Mouse (Mus musculus): Measurements from ENCODE around the gene Acr. TPM values are rescaled to one million over a fixed set of nuclear protein-coding genes. Genes with fewer than 3 reads are reported as not detected.

The Acr gene
- total and polyA plus RNA-seq, 3 experiments = not detected

DNA sequence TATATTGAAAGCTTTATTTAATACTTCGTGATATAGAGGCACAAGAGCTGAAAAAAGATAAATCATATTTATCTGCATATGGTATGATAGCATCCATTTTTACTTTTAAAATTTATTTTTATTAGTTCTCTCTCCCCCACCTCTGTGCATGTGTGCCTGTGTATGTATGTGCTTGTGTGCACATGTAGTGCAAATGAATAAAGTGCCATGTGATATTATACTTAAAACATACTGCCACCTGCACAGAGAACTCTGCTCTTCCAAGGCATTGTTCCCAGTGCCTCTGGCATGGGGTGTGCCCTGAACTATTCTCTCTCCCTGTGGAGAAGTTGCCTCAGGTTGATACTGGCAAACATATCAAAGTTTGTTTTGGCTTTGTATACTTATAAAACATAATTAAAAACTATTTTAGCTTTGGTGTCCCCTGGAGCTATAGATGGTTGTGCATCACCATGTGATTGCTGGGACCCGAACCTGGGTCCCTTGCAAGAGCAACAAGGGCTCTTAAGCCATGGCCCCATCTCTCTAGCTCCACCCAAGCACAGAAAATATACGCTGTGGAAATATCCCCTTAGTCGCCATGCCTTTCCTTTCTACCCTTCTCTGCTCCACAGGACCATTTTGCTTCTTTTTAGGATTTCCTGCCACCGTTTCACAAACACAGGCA, 55.0 kb downstream of the Acr start:
- dilution Hi-C loops (cut with MboI; ENCODE audit: extremely low pct_ligation_motif_present, extremely low pct_unique_long_range_greater_than_20kb, low sequenced_read_pairs) = no loop called here
- DNase-seq (ENCODE audit: extremely low read depth) = no peak

DNA sequence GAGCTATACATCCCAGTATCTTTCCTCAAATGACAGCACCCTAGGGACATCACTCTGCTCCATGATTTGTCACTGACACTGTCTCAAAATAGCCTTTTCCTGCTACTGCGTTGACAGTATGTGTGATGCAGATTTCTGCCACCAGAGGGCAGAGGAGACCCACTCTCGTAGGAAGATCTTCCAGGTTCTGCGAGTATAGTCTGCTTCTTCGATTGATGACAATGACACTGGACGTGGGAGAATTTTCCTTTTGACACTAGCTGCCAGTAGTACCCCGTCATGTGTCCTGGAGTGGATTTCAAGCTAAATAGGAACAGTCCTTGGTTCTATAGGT, 55.5 kb downstream of the Acr start:
- Histone ChIP-seq H3K9me3 (replicated peaks; ENCODE audit: low read length) (peaks cover 13% of the 10 kb centered on the region), H3K79me2 (replicated peaks; ENCODE audit: control insufficient read depth, extremely low read depth, insufficient read depth, poor library complexity, severe bottlenecking) (no peaks in the 10 kb centered on the region), H3K27ac (ENCODE audit: insufficient read depth, low read depth) (no peak overlapping the region), H3K27me3 (replicated peaks) (no peaks in the 10 kb centered on the region), H3K4me2 (ENCODE audit: insufficient read depth, low read depth, poor library complexity, severe bottlenecking) (no peak overlapping the region), H3K9ac (ENCODE audit: insufficient read depth, low read depth) (no peak overlapping the region), H3K36me3 (replicated peaks in 1 of 2; ENCODE audit: control insufficient read depth in 1 of 2, insufficient read depth in 1 of 2, low read length in 1 of 2) (no peaks in the 10 kb centered on the region), H3K4me3 (replicated peaks in 1 of 3; ENCODE audit: low read depth in 2 of 3, low read length in 2 of 3, poor library complexity in 1 of 3) (no peak overlapping the region), H3K4me1 (ENCODE audit: control insufficient read depth in 1 of 2, insufficient read depth in 2 of 2) (no peaks in the 10 kb centered on the region)
- dilution Hi-C loops (cut with MboI; ENCODE audit: extremely low pct_ligation_motif_present, extremely low pct_unique_long_range_greater_than_20kb, low sequenced_read_pairs) = no loop called here
- peak; percentile 45 for DNase-seq (ENCODE audit: extremely low read depth)
- in situ Hi-C loops (cut with MboI; ENCODE audit: low pct_ligation_motif_present, low pct_unique_long_range_greater_than_20kb, low sequenced_read_pairs) = loop anchor here (25.0 kb wide), 1 partner anchor 589 kb away; the partner anchor contains the start of gene Alg10b
- no peak for TF ChIP-seq JUND (conservative IDR thresholded peaks at IDR 0.05; ENCODE audit: low read depth, low read length)
- TF ChIP-seq ZKSCAN1 (IDR thresholded peaks at IDR 0.05; ENCODE audit: borderline replicate concordance, low read depth, low read length) = no peak
- TF ChIP-seq NELFE (IDR thresholded peaks at IDR 0.05; ENCODE audit: low read depth, low read length) = no peak
- TF ChIP-seq SMC3 (IDR thresholded peaks at IDR 0.05; ENCODE audit: low read depth, low read length) = peak; percentile 69
- TF ChIP-seq NRF1 (IDR thresholded peaks at IDR 0.05; ENCODE audit: low read depth, low read length) = no peak
- no peak for TF ChIP-seq TBP (conservative IDR thresholded peaks at IDR 0.05; ENCODE audit: low read depth, low read length)
- TF ChIP-seq GABPA (IDR thresholded peaks at IDR 0.05; ENCODE audit: insufficient replicate concordance, low read depth, low read length) = no peak
- peak; percentile 82 to 85 for TF ChIP-seq CTCF (conservative IDR thresholded peaks at IDR 0.05 in 1 of 2, IDR thresholded peaks at IDR 0.05 in 1 of 2; ENCODE audit: low read depth in 2 of 2, low read length in 2 of 2)
- no peak for TF ChIP-seq USF1 (IDR thresholded peaks at IDR 0.05; ENCODE audit: low read depth, low read length)
- no peak for TF ChIP-seq JUN (IDR thresholded peaks at IDR 0.05; ENCODE audit: insufficient read depth, low read depth, low read length)
- TF ChIP-seq IRF4 (IDR thresholded peaks at IDR 0.05; ENCODE audit: low read depth, low read length) = no peak
- no peak for TF ChIP-seq MAFK (IDR thresholded peaks at IDR 0.05; ENCODE audit: insufficient replicate concordance, low read length)
- no peak for TF ChIP-seq ETS1 (conservative IDR thresholded peaks at IDR 0.05; ENCODE audit: low read depth, low read length)
- no peak for TF ChIP-seq EP300 (IDR thresholded peaks at IDR 0.05; ENCODE audit: low read length)
- TF ChIP-seq MXI1 (IDR thresholded peaks at IDR 0.05; ENCODE audit: low read depth, low read length) = no peak
- TF ChIP-seq MEF2A (IDR thresholded peaks at IDR 0.05; ENCODE audit: borderline replicate concordance, low read depth, low read length) = no peak
- no peak for TF ChIP-seq E2F4 (IDR thresholded peaks at IDR 0.05; ENCODE audit: insufficient replicate concordance, low read depth, low read length)
- TF ChIP-seq UBTF (IDR thresholded peaks at IDR 0.05; ENCODE audit: low read depth, low read length) = no peak
- peak; percentile 76 for TF ChIP-seq RAD21 (IDR thresholded peaks at IDR 0.05; ENCODE audit: low read depth, low read length)

More for the DNA sequence above, 55.0 kb downstream of the Acr start:
- no peak overlapping the region for H3K9ac ChIP-seq (ENCODE audit: insufficient read depth, low read depth)
- no peak overlapping the region for H3K4me2 ChIP-seq (ENCODE audit: insufficient read depth, low read depth, poor library complexity, severe bottlenecking)
- no peaks in the 10 kb centered on the region for H3K36me3 ChIP-seq (replicated peaks in 1 of 2; ENCODE audit: control insufficient read depth in 1 of 2, insufficient read depth in 1 of 2, low read length in 1 of 2)
- TF ChIP-seq EP300 (IDR thresholded peaks at IDR 0.05; ENCODE audit: low read length) (no peak), BHLHE40 (IDR thresholded peaks at IDR 0.05; ENCODE audit: low read depth, low read length) (no peak), GABPA (IDR thresholded peaks at IDR 0.05; ENCODE audit: insufficient replicate concordance, low read depth, low read length) (no peak), IRF4 (IDR thresholded peaks at IDR 0.05; ENCODE audit: low read depth, low read length) (no peak), MEF2A (IDR thresholded peaks at IDR 0.05; ENCODE audit: borderline replicate concordance, low read depth, low read length) (no peak), ZKSCAN1 (IDR thresholded peaks at IDR 0.05; ENCODE audit: borderline replicate concordance, low read depth, low read length) (no peak), USF1 (IDR thresholded peaks at IDR 0.05; ENCODE audit: low read depth, low read length) (no peak), RCOR1 (conservative IDR thresholded peaks at IDR 0.05; ENCODE audit: low read depth, low read length) (no peak), MXI1 (IDR thresholded peaks at IDR 0.05; ENCODE audit: low read depth, low read length) (no peak)
- no peaks in the 10 kb centered on the region for H3K27me3 ChIP-seq (replicated peaks)
- H3K4me1 ChIP-seq (ENCODE audit: control insufficient read depth in 1 of 2, insufficient read depth in 2 of 2) = no peaks in the 10 kb centered on the region
- in situ Hi-C loops (cut with MboI; ENCODE audit: low pct_ligation_motif_present, low pct_unique_long_range_greater_than_20kb, low sequenced_read_pairs) = loop anchor here (25.0 kb wide), 1 partner anchor 589 kb away; the partner anchor contains the start of gene Alg10b
- no peak overlapping the region for H3K4me3 ChIP-seq (replicated peaks in 1 of 3; ENCODE audit: low read depth in 2 of 3, low read length in 2 of 3, poor library complexity in 1 of 3)
- no peaks in the 10 kb centered on the region for H3K79me2 ChIP-seq (replicated peaks; ENCODE audit: control insufficient read depth, extremely low read depth, insufficient read depth, poor library complexity, severe bottlenecking)
- H3K9me3 ChIP-seq (replicated peaks; ENCODE audit: low read length) = peaks cover 11% of the 10 kb centered on the region
- H3K27ac ChIP-seq (ENCODE audit: insufficient read depth, low read depth) = no peak overlapping the region
